Mouse (Mus musculus) cortical plate, adult 2 months (tissue): ENCODE data around the gene Gm11549.

ENCODE experiments used
- CTCF ChIP-seq: fragments of 200-500 bp; IDR thresholded peaks from 2 replicates; pipeline ENCODE4 v1.5.1; 2011; ENCODE audit warnings: mild to moderate bottlenecking, control low read depth, low read length; ENCODE audit not compliant: insufficient read depth; ENCODE audit errors: extremely low read depth
- POLR2A ChIP-seq: fragments of 200-500 bp; IDR thresholded peaks from 2 replicates; pipeline ENCODE4 v1.6.1; 2011; ENCODE audit warnings: mild to moderate bottlenecking, low read length, control low read depth; ENCODE audit not compliant: insufficient read depth; ENCODE audit errors: extremely low read depth

GRCm38 (mm10) chr3:36505809-36506735 lies 15.5 kb downstream of the Gm11549 start:
- no peak for TF ChIP-seq POLR2A
- TF ChIP-seq CTCF, result no peak
